Mouse (Mus musculus) heart, embryonic 16.5 days (tissue): ENCODE results near the gene Tbc1d2. TPM values are rescaled to one million over a fixed set of nuclear protein-coding genes. Genes with fewer than 3 reads are reported as not detected.

Experiments
- ATAC-seq: fragments of 200-750 bp; cut with Nextera tagmentation; replicated peaks from 2 replicates; pipeline ENCODE4 v1.8.0; 2017; ENCODE audit warnings: moderate number of reproducible peaks; ENCODE audit not compliant: insufficient read depth, low FRiP score; ENCODE audit errors: extremely low read depth
- H3K27ac ChIP-seq: fragments of 300-500 bp; sonication (generic); 2 replicates; pipeline ENCODE4 v1.5.1; 2014; ENCODE audit warnings: mild to moderate bottlenecking, low read length, control low read depth, moderate library complexity
- H3K27me3 ChIP-seq: fragments of 300-500 bp; sonication (generic); 2 replicates; pipeline ENCODE4 v1.6.1; 2014; ENCODE audit warnings: low read length, mixed read lengths; ENCODE audit not compliant: control insufficient read depth, insufficient read depth
- H3K36me3 ChIP-seq: fragments of 300-500 bp; sonication (generic); 2 replicates; pipeline ENCODE4 v1.6.1; 2014; ENCODE audit not compliant: control insufficient read depth, insufficient read depth
- H3K4me1 ChIP-seq: fragments of 300-500 bp; sonication (generic); 2 replicates; pipeline ENCODE4 v1.6.1; 2014; ENCODE audit warnings: low read length, mixed read lengths; ENCODE audit not compliant: control insufficient read depth, insufficient read depth
- H3K4me2 ChIP-seq: fragments of 300-500 bp; sonication (generic); 2 replicates; pipeline ENCODE4 v1.6.1; 2014; ENCODE audit warnings: low read depth, mild to moderate bottlenecking, control low read depth, low read length
- H3K4me3 ChIP-seq: fragments of 300-500 bp; sonication (generic); 2 replicates; pipeline ENCODE4 v1.5.1; 2014; ENCODE audit warnings: mild to moderate bottlenecking, control low read depth, low read length
- H3K9ac ChIP-seq: fragments of 300-500 bp; sonication (generic); 2 replicates; pipeline ENCODE4 v1.6.1; 2014; ENCODE audit warnings: low read length, control low read depth
- H3K9me3 ChIP-seq: fragments of 300-500 bp; sonication (generic); replicated peaks from 2 replicates; pipeline ENCODE4 v1.6.1; 2016; ENCODE audit warnings: low read length; ENCODE audit not compliant: control insufficient read depth
- WGBS: fragments of 180-500 bp; shearing (Covaris S2); extraction: QIAGEN DNeasy Blood & Tissue Kit; methylation state at CpG from one replicate; pipeline ENCODE4 v1.1.7; 2014; 5-methylcytosine and 5-hydroxymethylcytosine counted together
- polyA plus RNA-seq: library from polyadenylated mRNA; unstranded; fragments of >200 nt; fragmentation: Nextera tagmentation; extraction: Ambion mirVana; gene quantifications from 2 replicates; pipeline ENCODE4 v1.2.1, GENCODE M21; 2015

The Tbc1d2 gene
- polyA plus RNA-seq: 0.80 and 1.1 TPM in 2 replicates

DNA sequence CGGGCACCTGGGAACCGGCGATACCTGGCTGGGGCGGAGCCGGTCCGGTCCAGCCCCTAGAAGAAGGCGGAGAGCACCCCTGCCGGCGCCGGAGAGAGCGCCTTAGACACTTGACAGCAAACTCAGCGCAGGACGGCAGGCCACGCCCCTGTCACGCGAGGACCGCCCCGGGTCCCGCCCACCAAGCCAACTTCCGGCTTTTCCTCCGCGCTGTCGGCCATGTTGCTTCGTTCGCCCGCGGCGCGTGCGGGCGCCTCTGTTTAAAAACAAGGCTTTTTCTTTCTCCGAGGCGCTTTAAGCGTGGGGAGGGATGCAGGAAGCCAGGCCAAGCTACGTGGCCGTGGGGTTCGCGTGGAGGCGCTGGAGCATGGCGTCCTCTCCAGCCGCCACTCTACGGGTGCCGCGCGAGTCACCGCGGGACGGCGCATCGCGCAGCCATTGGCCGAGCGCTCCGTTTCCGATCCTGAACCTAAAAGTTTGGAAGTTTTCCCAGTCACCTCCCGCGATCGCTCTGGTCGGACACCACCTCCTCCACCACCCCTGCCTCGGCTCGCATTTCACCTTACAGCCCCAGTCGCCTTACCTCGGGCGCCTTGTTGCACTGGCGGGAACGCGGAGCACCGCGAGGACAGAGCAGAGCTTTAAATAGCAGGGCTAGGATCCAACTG, at the start of gene Tbc1d2:
Gene Tbc1d2 (minus strand): TSS at position 124 of the 668 bp plus-strand sequence.
- ATAC-seq: peak; percentile 96

DNA sequence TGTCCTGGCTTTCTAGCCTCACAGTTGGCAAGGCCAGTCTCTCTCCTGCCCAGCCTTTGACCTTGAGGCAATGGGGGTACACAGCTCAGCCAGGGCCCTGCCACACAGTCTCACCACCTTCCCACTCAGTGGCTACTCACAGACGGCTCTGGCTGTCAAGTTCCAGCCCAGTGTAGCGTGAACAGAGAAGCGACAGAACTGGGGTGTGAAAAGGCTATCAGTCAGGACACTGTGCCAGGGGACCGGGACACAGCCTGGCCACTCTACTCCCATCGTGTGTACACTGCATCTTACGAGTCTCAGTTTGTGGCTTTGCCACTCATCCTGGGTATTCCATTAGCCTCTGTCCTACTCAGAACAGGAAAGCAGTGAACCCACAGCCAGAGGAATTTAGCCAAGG, 46.5 kb upstream of the Tbc1d2 start:
- no peaks in the 10 kb centered on the region for H3K36me3 ChIP-seq
- no peak overlapping the region for H3K4me3 ChIP-seq
- ATAC-seq: no peak
- no peak overlapping the region for H3K9ac ChIP-seq
- no peak overlapping the region for H3K4me2 ChIP-seq
- H3K4me1 ChIP-seq: no peaks in the 10 kb centered on the region
- no peak overlapping the region for H3K27ac ChIP-seq
- WGBS: 53% methylated on average over 6 of the region's 6 CpGs
- H3K9me3 ChIP-seq: no peaks in the 10 kb centered on the region
- no peaks in the 10 kb centered on the region for H3K27me3 ChIP-seq

More for the DNA sequence above, at the start of gene Tbc1d2:
- no peaks in the 10 kb centered on the region for H3K36me3 ChIP-seq
- peak within 1 kb of the TSS; percentile 83 for H3K4me3 ChIP-seq
- WGBS: under 1% methylated on average over 69 of the region's 69 CpGs
- peaks cover 29% of the 10 kb centered on the region for H3K27me3 ChIP-seq
- H3K4me2 ChIP-seq: peak within 1 kb of the TSS; percentile 99
- H3K27ac ChIP-seq: peak within 1 kb of the TSS; percentile 82
- peaks cover 3% of the 10 kb centered on the region for H3K4me1 ChIP-seq
- peak within 1 kb of the TSS; percentile 86 for H3K9ac ChIP-seq
- no peaks in the 10 kb centered on the region for H3K9me3 ChIP-seq

DNA sequence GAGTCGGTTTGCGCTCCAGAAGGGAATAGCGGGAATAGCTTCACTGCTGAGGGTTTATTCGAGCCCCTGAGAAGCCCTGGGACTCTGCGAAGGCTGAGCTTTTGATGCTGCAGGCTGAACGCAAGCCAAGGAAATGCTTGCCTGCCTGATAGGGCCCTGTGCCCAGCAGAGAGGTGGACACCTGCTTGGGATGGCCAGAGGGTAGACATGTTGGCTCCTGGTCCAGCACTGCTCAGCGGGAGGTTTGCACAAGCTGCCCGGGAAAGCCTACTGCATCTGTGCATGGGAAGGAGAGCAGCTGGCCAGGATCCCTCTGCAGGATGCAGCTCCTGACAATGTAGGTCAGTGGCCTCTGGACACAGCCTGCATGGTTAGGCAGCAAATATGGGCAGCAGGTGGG, 40.6 kb upstream of the Tbc1d2 start:
- Histone ChIP-seq H3K4me2 (no peak overlapping the region), H3K27me3 (peaks cover 12% of the 10 kb centered on the region), H3K36me3 (no peaks in the 10 kb centered on the region), H3K9ac (no peak overlapping the region), H3K4me1 (no peaks in the 10 kb centered on the region), H3K4me3 (no peak overlapping the region), H3K27ac (no peak overlapping the region), H3K9me3 (no peaks in the 10 kb centered on the region)
- no peak for ATAC-seq
- 79% methylated on average over 8 of the region's 8 CpGs for WGBS

DNA sequence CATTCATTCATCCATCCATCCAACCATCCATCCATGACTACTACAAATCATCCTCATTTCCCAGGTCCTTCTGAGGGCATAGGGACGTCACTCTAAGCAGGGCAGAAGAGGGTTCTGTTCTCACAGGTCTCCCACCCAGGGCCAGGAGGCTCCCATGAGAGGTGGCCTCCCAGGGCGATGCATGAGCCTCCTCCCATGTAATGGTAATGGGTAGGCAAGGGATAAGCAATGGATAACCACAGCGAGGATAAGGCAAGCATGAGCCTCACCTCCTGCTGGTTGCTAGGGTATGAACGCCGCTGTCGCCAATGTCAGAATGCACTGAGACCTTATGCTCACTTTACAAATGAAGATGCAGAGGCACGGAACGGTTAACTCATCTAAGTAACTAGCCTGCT, 40.0 kb upstream of the Tbc1d2 start:
- 80% methylated on average over 8 of the region's 8 CpGs for WGBS
- H3K9me3 ChIP-seq: no peaks in the 10 kb centered on the region

DNA sequence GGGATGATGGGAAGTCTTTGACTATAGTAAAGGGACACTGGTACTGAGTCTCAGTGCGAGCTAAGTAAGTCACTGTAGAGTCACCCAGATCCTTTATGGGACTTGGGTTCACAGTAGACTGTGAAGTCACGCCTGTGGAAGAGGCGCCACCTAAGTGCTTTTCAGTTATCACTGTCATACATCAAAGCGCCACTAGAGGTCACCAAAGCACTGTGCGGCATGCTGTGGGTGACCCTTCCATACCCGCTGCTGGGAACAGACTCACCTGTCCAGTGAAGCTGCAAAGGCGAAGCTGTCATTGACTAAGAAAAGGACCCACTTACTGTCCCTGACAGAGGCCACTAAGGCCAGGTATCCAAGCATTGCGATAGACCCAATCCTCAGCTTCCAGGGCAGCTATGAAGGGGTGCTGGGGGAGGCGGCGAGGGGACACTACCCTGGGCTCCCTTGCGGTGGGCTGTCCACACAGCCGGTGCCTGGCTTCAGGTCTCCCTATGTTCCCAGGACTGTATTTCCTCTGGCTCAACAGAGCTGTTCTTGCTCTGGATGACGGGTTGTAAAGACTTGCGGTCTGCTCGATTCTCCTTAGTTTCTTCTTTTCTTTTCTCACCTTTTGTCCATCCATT, 39.5 kb upstream of the Tbc1d2 start:
- ATAC-seq: no peak; the same call in 1 of the 2 replicates
- Histone ChIP-seq H3K36me3 (no peaks in the 10 kb centered on the region), H3K4me1 (no peaks in the 10 kb centered on the region), H3K27ac (no peak overlapping the region), H3K27me3 (peaks cover 12% of the 10 kb centered on the region), H3K9ac (no peak overlapping the region), H3K4me2 (no peak overlapping the region), H3K9me3 (no peaks in the 10 kb centered on the region), H3K4me3 (no peak overlapping the region)
- WGBS: 45% methylated on average over 15 of the region's 15 CpGs

More for the DNA sequence above, 40.0 kb upstream of the Tbc1d2 start:
- no peaks in the 10 kb centered on the region for H3K36me3 ChIP-seq
- H3K27me3 ChIP-seq: peaks cover 12% of the 10 kb centered on the region
- H3K4me3 ChIP-seq: no peak overlapping the region
- no peak overlapping the region for H3K27ac ChIP-seq
- H3K9ac ChIP-seq: no peak overlapping the region
- ATAC-seq: no peak
- no peaks in the 10 kb centered on the region for H3K4me1 ChIP-seq
- H3K4me2 ChIP-seq: no peak overlapping the region

DNA sequence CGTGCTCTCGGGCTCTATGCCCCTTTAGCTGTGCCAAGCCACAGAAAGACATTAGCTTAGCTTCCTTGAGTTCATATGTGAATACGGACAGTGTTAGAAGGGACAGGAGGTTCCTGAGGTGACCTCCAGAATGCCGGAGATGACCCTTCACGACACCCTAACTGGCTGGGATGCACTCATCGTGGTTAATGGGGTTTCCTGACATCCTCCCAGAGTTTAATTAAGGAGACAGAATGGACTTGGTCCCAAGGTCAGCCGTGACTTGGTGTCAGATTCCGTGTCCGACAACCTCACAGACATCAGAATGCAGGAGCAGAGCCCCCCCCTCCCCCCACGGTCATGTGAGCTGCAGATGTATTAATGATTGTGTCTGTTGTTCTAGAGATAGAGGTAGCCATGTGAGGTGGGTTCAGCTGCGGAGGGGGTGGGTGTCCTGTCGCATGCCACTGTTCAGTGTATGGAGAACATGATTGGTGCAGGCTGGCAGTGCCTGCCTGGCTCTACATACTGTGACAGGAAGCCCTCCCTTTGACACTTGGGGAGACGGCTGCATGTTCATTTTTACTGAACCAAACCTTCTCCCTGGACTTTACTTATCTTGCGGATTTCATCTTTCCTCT, 38.3 kb upstream of the Tbc1d2 start:
- 73% methylated on average over 14 of the region's 14 CpGs for whole genome bisulfite sequencing
- H3K27me3 ChIP-seq: peaks cover 12% of the 10 kb centered on the region
- no peaks in the 10 kb centered on the region for H3K4me1 ChIP-seq
- ATAC-seq: no peak
- no peaks in the 10 kb centered on the region for H3K36me3 ChIP-seq
- no peak overlapping the region for H3K9ac ChIP-seq
- no peak overlapping the region for H3K4me3 ChIP-seq
- no peak overlapping the region for H3K4me2 ChIP-seq
- no peak overlapping the region for H3K27ac ChIP-seq
- H3K9me3 ChIP-seq: no peaks in the 10 kb centered on the region

DNA sequence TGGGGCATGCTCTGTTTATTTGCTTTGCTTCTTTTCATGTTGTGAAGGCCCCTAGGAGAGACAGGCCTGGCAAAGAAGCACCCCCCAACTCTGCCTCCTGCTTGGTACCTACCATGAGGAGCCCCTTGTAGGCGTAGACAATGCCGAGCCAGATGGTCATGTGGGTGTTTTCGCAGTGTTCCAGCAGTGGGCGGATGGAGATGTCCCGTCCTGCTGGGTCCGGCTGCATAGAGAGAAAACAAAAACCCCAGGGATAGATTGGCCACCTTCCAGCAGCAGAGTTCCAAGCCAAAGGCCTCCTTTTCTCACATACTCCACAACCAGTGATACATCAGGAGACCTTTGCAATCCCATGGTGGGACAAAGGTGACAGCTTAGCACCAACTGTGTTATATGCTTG, 34.2 kb upstream of the Tbc1d2 start:
- Histone ChIP-seq H3K27me3 (peaks cover 8% of the 10 kb centered on the region), H3K36me3 (no peaks in the 10 kb centered on the region), H3K9ac (no peak overlapping the region), H3K27ac (no peak overlapping the region), H3K4me2 (no peak overlapping the region), H3K4me3 (no peak overlapping the region), H3K9me3 (no peaks in the 10 kb centered on the region), H3K4me1 (no peaks in the 10 kb centered on the region)
- 39% methylated on average over 6 of the region's 6 CpGs for WGBS
- ATAC-seq: no peak

DNA sequence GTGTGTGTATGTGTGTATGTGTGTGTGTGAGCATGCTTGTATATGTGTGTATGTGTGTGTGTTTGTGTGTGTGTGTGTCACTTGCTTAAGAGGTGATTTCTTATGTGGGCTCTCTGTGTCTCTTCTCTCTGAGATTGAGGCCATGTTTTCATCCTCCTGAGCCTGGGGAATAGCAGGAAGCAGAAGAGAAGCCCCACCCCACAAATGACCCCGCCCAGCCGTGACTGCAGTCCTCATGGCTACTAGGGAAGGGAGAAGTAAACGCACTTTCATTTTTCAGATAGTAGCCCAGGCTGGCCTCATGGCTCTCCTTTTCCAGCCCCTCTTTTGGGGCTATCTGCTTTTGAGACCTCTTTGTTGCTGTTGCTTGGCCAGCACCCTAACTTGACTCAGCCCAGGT, 26.6 kb upstream of the Tbc1d2 start:
- H3K4me3 ChIP-seq: no peak overlapping the region
- no peaks in the 10 kb centered on the region for H3K4me1 ChIP-seq
- no peak overlapping the region for H3K9ac ChIP-seq
- no peak for ATAC-seq
- H3K36me3 ChIP-seq: no peaks in the 10 kb centered on the region
- no peak overlapping the region for H3K27ac ChIP-seq
- H3K9me3 ChIP-seq: no peaks in the 10 kb centered on the region
- WGBS: 60% methylated on average over 3 of the region's 3 CpGs
- H3K27me3 ChIP-seq: no peaks in the 10 kb centered on the region
- no peak overlapping the region for H3K4me2 ChIP-seq

DNA sequence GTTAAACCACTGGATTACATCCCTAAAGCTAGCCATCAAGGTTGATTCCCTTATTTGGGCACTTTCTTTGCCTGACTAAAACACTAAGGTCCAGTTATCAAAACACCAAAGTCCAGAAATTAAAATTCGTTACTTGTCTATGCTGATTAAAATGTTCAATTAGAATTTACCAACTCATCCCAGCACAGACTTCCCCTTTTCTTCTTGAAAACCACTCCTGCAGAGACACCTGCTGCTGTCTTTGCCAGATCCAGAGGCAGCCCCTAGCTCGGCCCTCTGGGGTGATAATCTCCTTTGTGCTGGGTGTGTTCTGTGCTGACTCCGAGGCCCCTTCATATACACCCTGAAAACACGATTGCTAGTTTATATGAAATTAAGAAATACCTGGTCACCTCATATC, 26.0 kb upstream of the Tbc1d2 start:
- Histone ChIP-seq H3K4me2 (no peak overlapping the region), H3K9ac (no peak overlapping the region), H3K27me3 (no peaks in the 10 kb centered on the region), H3K36me3 (no peaks in the 10 kb centered on the region), H3K27ac (no peak overlapping the region), H3K9me3 (no peaks in the 10 kb centered on the region), H3K4me1 (no peaks in the 10 kb centered on the region), H3K4me3 (no peak overlapping the region)
- 38% methylated on average over 4 of the region's 4 CpGs for WGBS
- ATAC-seq: no peak
